Mouse (Mus musculus) brain, embryonic 14.5 days (tissue): ENCODE results near the gene Rbms1.

Experiments used
- CTCF ChIP-seq: fragments of 200-500 bp; IDR thresholded peaks from 2 replicates; pipeline ENCODE4 v1.5.1; 2012; ENCODE audit warnings: inconsistent platforms, mild to moderate bottlenecking, moderate library complexity, borderline replicate concordance; ENCODE audit not compliant: insufficient read depth, insufficient read length; ENCODE audit errors: extremely low read depth
- POLR2A ChIP-seq: fragments of 200-500 bp; IDR thresholded peaks from 2 replicates; pipeline ENCODE4 v1.6.1; 2012; ENCODE audit warnings: mild to moderate bottlenecking, inconsistent platforms, borderline replicate concordance; ENCODE audit not compliant: poor library complexity, insufficient read depth, insufficient read length, severe bottlenecking; ENCODE audit errors: extremely low read depth

DNA sequence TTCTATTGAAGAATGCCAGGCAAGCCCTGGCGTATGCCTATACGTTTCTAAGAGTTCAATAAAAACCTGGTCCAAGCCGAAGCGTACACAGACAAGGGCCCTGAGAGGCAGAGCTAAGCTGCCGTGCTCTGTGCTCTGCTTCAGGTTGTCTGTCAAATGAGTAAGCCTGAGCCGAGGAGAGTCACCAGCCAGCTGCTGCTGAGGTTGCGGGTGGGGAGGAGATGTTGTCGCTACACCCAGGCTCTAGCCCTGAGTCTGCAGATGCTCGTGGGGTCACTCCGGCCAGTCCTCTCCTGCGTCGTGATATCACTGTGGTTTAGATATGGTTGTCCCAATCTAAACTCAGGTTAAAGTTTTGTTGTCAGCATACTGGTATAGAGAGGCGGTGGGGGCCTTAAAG lies 247.2 kb downstream of the Rbms1 start:
- TF ChIP-seq POLR2A (no peak), CTCF (no peak)
